Mouse (Mus musculus): ENCODE results near the gene Med27.

DNA sequence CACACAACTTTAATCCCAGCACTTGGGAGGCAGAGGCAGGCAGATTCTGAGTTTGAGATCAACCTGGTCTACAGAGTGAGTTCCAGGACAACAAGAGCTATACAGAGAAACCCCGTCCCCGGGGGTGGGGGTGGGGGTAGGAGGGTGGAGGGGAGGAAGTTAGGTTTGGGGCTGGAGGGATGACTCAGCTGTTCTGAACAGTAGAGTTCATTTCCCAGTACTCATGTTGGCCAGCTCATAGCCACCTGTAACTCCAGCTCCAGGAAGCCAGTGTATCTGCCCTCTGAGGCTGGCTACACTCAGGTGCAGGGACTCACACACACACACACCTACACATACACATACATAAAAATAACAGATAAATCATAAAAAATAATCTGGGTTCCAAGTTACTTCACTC, 111.1 kb downstream of the Med27 start:
- TF ChIP-seq CTCF (conservative IDR thresholded peaks at IDR 0.05 in 1 of 2, IDR thresholded peaks at IDR 0.05 in 1 of 2; ENCODE audit: low read depth in 2 of 2, low read length in 2 of 2), result no peak
- no peak for TF ChIP-seq ZKSCAN1 (IDR thresholded peaks at IDR 0.05; ENCODE audit: borderline replicate concordance, low read depth, low read length)
- TF ChIP-seq SIN3A (IDR thresholded peaks at IDR 0.05; ENCODE audit: low read length), result no peak
- TF ChIP-seq EP300 (IDR thresholded peaks at IDR 0.05; ENCODE audit: low read length), result no peak
- TF ChIP-seq ZNF384 (IDR thresholded peaks at IDR 0.05; ENCODE audit: low read depth, low read length), result no peak
- no peak for TF ChIP-seq RCOR1 (conservative IDR thresholded peaks at IDR 0.05; ENCODE audit: low read depth, low read length)
- no peak for TF ChIP-seq NRF1 (IDR thresholded peaks at IDR 0.05; ENCODE audit: low read depth, low read length)

Measured in CH12.LX (cell line).